Mouse (Mus musculus) embryonic facial prominence, embryonic 13.5 days (tissue): ENCODE data around the gene Ube2m. TPM values are rescaled to one million over a fixed set of nuclear protein-coding genes. Genes with fewer than 3 reads are reported as not detected.

Source experiments
- ATAC-seq: fragments of 200-750 bp; cut with Nextera tagmentation; 2 replicates; pipeline ENCODE4 v1.8.0; 2017; ENCODE audit warnings: low read depth; ENCODE audit not compliant: insufficient number of reproducible peaks, insufficient read depth, low FRiP score, low TSS enrichment
- H3K27ac ChIP-seq: fragments of 300-500 bp; sonication (generic); 2 replicates; pipeline ENCODE4 v1.5.1; 2015; ENCODE audit warnings: moderate library complexity, mild to moderate bottlenecking, inconsistent platforms
- H3K27me3 ChIP-seq: fragments of 300-500 bp; sonication (generic); 2 replicates; pipeline ENCODE4 v1.6.1; 2015; ENCODE audit warnings: mild to moderate bottlenecking, inconsistent platforms
- H3K36me3 ChIP-seq: fragments of 300-500 bp; sonication (generic); 2 replicates; pipeline ENCODE4 v1.6.1; 2015; ENCODE audit warnings: mild to moderate bottlenecking, inconsistent platforms
- H3K4me1 ChIP-seq: fragments of 300-500 bp; sonication (generic); 2 replicates; pipeline ENCODE4 v1.6.1; 2015; ENCODE audit warnings: inconsistent platforms
- H3K4me2 ChIP-seq: fragments of 300-500 bp; sonication (generic); 2 replicates; pipeline ENCODE4 v1.6.1; 2015; ENCODE audit warnings: moderate library complexity, mild to moderate bottlenecking, inconsistent platforms
- H3K4me3 ChIP-seq: fragments of 300-500 bp; sonication (generic); 2 replicates; pipeline ENCODE4 v1.5.1; 2015; ENCODE audit warnings: mild to moderate bottlenecking, inconsistent platforms
- H3K9ac ChIP-seq: fragments of 300-500 bp; sonication (generic); 2 replicates; pipeline ENCODE4 v1.6.1; 2015; ENCODE audit warnings: mild to moderate bottlenecking, inconsistent platforms
- H3K9me3 ChIP-seq: fragments of 300-500 bp; sonication (generic); 2 replicates; pipeline ENCODE4 v1.6.1; 2016; ENCODE audit warnings: inconsistent platforms
- WGBS: fragments of 180-500 bp; shearing (Covaris S2); methylation state at CpG from one replicate; pipeline ENCODE4 v1.1.7; 2015; ENCODE audit warnings: mixed read lengths; 5-methylcytosine and 5-hydroxymethylcytosine counted together
- polyA plus RNA-seq: library from polyadenylated mRNA; unstranded; fragments of >200 nt; fragmentation: Nextera tagmentation; extraction: Ambion mirVana; gene quantifications from 2 replicates; pipeline ENCODE4 v1.2.1, GENCODE M21; 2015

Gene Ube2m
- polyA plus RNA-seq, 1 experiment from 2014 or later, result 74.0 TPM

DNA sequence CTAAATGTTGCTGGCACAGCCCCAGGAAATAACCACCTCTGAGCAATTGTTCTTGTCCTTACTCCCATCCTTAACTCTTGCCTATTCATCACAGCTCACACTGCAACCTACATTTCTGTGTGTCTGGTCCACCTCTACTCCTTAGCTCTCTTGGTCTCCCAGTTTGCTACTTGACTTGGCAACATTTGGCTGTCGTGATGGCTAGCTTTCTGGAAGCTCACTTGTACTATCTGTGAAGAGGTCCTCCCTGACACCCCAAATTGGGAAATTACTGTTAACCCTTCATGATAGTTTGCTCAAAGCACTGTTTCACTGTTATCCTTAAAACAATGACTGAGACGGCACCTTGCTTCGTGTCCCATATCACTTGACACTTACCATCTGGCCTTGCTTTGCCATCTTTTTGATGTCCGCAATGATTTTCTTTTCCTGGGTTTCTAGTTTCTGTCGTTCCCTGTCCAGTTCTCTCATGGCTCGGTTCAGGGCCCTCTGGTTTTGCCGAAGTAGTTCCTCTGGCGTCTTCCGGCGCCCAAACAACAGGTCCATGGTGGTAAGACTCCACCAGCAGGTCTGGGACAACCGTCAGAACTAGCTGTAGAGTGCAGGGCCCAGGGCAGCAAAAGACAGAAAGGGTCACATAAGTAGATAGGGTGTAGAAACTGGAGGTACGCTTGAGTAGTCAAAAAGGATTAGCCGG lies 4.5 kb downstream of the Ube2m start:
- WGBS, result 42% methylated on average over 13 of the region's 13 CpGs
- H3K36me3 ChIP-seq, result peaks cover 67% of the 10 kb centered on the region
- H3K27ac ChIP-seq, result peak overlapping the region; percentile 92
- H3K27me3 ChIP-seq, result no peaks in the 10 kb centered on the region
- H3K9ac ChIP-seq, result peak overlapping the region; percentile 84
- H3K9me3 ChIP-seq, result no peaks in the 10 kb centered on the region
- H3K4me2 ChIP-seq, result peak overlapping the region; percentile 85
- peak overlapping the region; percentile 56 for H3K4me3 ChIP-seq
- peaks cover 41% of the 10 kb centered on the region for H3K4me1 ChIP-seq
- ATAC-seq, result no peak

DNA sequence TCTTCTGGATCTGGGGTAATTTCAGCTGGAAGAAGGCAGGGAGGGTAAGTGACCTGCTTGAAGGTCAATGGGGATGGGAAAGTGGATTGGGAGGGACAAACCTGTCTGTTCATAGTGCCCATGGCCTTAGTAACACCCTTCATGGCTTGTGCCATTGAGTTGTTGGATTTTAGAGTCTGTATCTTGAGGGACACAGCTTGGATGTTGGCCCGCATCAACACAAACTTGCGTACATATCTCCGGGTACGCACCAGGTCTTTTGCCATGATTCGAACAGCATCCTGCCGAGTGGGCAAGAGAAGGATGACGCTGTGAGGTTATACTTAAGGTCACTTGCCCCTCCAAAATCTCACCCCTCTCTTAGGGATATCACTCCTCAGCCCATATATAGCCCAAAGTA lies 5.5 kb downstream of the Ube2m start:
- no peak for ATAC-seq
- H3K9me3 ChIP-seq, result no peaks in the 10 kb centered on the region
- H3K4me3 ChIP-seq, result no peak overlapping the region
- no peaks in the 10 kb centered on the region for H3K27me3 ChIP-seq
- 0 out of 2 replicates have a peak overlapping the region, but pooled peaks have one; percentile 0 for H3K9ac ChIP-seq
- 91% methylated on average over 7 of the region's 7 CpGs for WGBS
- no peak overlapping the region for H3K4me2 ChIP-seq
- H3K36me3 ChIP-seq, result peaks cover 78% of the 10 kb centered on the region
- peaks cover 40% of the 10 kb centered on the region for H3K4me1 ChIP-seq
- H3K27ac ChIP-seq, result peak overlapping the region; percentile 5; the same call in 1 of the 2 replicates

DNA sequence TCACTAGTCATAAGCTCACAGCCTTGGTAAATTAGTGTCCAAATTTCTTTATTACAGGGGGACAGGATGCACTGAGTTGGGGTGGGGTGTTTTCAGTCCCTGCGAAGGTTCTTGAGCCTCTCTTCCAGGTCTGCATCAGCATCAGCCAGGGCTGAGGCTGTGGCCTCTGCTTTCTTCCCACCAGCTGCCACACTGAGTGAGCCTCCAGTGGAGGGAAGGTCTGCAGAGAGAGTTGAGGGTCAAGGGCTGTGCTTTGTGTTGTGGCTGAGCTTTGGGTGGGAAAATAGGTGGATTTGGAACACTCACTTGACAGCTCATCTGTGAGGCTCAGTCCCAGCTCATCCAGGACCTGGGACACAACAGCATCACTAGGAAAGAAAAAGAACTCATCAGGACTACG lies 6.1 kb downstream of the Ube2m start:
- Histone ChIP-seq H3K27me3 (no peaks in the 10 kb centered on the region), H3K4me1 (peaks cover 43% of the 10 kb centered on the region), H3K27ac (no peak overlapping the region; the same call in 1 of the 2 replicates), H3K9me3 (no peaks in the 10 kb centered on the region), H3K9ac (peak overlapping the region; percentile 0; the same call in 1 of the 2 replicates), H3K4me3 (no peak overlapping the region), H3K36me3 (peaks cover 84% of the 10 kb centered on the region), H3K4me2 (no peak overlapping the region)
- WGBS, result 81% methylated on average over 2 of the region's 2 CpGs
- no peak for ATAC-seq

DNA sequence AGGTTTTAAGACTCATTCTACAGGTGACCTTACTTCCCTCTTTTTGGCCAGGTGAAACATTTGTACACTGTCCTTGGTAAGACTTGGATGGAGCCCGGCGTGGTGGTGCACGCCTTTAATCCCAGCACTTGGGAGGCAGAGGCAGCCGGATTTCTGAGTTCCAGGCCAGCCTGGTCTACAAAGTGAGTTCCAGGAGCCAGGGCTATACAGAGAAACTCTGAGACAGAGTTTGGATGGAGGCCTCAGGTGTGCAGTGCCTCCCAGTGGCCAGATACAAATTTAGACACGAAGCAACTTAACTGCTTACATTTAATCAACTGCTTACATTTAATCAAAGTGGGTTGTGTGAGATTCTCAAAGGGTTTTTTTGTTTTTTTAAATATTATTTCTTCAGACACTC lies 7.0 kb downstream of the Ube2m start:
- peaks cover 43% of the 10 kb centered on the region for H3K4me1 ChIP-seq
- peaks cover 88% of the 10 kb centered on the region for H3K36me3 ChIP-seq
- WGBS, result 75% methylated on average over 5 of the region's 5 CpGs
- H3K4me2 ChIP-seq, result no peak overlapping the region
- no peaks in the 10 kb centered on the region for H3K27me3 ChIP-seq
- H3K9ac ChIP-seq, result no peak overlapping the region
- no peak overlapping the region for H3K4me3 ChIP-seq
- H3K9me3 ChIP-seq, result no peaks in the 10 kb centered on the region
- ATAC-seq, result no peak
- no peak overlapping the region for H3K27ac ChIP-seq

DNA sequence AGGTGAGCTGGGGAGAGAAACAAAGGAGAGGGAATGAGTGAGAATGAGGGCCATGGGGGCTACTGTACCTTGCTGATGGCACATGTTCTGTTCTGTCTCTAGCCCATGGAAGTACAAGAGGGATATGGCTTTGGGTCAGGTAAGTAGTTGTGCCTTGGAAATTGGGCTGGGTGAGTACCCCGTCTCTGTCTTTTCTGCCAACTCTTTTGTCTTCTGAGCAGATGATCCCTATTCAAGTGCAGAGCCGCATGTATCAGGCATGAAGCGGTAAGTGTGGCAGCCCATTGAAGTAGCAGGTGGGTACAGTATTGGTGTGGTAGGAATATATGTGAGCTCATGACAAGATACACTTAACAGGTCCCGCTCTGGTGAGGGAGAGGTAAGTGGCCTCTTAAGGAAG lies 9.1 kb downstream of the Ube2m start:
- Histone ChIP-seq H3K36me3 (peaks cover 85% of the 10 kb centered on the region), H3K27ac (peak overlapping the region; percentile 11; the same call in 1 of the 2 replicates), H3K27me3 (no peaks in the 10 kb centered on the region), H3K4me1 (peaks cover 36% of the 10 kb centered on the region), H3K4me2 (no peak overlapping the region), H3K4me3 (no peak overlapping the region), H3K9ac (0 out of 2 replicates have a peak overlapping the region, but pooled peaks have one; percentile 32), H3K9me3 (no peaks in the 10 kb centered on the region)
- WGBS, result 95% methylated on average over 4 of the region's 4 CpGs
- ATAC-seq, result no peak

DNA sequence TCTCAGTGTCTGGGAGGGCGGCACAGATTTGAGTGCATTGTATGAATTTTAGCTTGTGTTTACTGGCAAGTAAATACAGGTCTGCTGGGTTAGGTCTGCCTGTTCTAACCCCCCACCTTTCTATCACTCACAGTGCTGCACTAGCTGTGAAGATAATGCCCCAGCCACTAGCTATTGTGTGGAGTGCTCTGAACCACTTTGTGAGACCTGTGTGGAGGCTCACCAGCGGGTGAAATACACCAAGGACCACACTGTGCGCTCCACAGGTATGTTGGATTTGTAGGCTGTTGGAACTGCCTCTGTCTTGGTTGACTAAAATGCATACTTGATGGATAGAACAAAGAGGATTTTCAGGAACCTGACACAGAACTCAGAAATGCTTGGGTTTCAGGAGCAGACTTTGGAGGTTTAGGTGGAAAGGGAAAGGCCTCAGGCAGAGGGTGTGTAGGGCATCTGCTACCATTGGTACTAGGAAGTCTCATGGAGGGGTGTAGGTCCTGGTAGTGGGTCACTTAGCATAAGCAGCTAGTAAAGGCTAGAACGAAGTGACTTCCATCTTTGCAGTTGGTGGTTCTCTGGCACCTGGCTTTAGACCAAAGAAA lies 12.5 kb downstream of the Ube2m start:
- Histone ChIP-seq H3K27ac (peak overlapping the region; percentile 100), H3K36me3 (peaks cover 55% of the 10 kb centered on the region), H3K9ac (peak overlapping the region; percentile 99), H3K4me3 (peak overlapping the region; percentile 92), H3K9me3 (no peaks in the 10 kb centered on the region), H3K27me3 (no peaks in the 10 kb centered on the region), H3K4me2 (peak overlapping the region; percentile 98), H3K4me1 (peaks cover 28% of the 10 kb centered on the region)
- WGBS, result 19% methylated on average over 4 of the region's 4 CpGs
- ATAC-seq, result no peak

DNA sequence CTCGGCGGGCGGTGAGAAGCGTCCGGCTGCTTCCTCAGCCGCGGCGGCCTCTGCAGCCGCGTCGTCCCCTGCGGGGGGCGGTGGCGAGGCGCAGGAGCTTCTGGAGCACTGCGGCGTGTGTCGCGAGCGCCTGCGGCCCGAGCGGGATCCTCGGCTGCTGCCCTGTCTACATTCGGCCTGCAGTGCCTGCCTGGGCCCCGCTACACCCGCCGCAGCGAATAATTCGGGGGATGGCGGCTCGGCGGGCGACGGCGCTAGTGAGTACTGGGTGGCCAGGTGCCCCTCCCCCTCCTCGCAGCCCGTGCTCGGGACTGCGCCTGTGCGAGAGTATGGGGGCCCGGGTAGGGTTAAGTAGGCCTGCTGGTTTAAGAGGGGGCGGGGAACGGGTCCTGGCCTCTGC lies 13.3 kb downstream of the Ube2m start:
- peak overlapping the region; percentile 92 for H3K4me3 ChIP-seq
- under 1% methylated on average over 44 of the region's 44 CpGs for WGBS
- peaks cover 47% of the 10 kb centered on the region for H3K36me3 ChIP-seq
- peak overlapping the region; percentile 98 for H3K4me2 ChIP-seq
- H3K4me1 ChIP-seq, result peaks cover 28% of the 10 kb centered on the region
- no peaks in the 10 kb centered on the region for H3K27me3 ChIP-seq
- H3K27ac ChIP-seq, result peak overlapping the region; percentile 100
- no peaks in the 10 kb centered on the region for H3K9me3 ChIP-seq
- ATAC-seq, result peak; percentile 40
- peak overlapping the region; percentile 99 for H3K9ac ChIP-seq

DNA sequence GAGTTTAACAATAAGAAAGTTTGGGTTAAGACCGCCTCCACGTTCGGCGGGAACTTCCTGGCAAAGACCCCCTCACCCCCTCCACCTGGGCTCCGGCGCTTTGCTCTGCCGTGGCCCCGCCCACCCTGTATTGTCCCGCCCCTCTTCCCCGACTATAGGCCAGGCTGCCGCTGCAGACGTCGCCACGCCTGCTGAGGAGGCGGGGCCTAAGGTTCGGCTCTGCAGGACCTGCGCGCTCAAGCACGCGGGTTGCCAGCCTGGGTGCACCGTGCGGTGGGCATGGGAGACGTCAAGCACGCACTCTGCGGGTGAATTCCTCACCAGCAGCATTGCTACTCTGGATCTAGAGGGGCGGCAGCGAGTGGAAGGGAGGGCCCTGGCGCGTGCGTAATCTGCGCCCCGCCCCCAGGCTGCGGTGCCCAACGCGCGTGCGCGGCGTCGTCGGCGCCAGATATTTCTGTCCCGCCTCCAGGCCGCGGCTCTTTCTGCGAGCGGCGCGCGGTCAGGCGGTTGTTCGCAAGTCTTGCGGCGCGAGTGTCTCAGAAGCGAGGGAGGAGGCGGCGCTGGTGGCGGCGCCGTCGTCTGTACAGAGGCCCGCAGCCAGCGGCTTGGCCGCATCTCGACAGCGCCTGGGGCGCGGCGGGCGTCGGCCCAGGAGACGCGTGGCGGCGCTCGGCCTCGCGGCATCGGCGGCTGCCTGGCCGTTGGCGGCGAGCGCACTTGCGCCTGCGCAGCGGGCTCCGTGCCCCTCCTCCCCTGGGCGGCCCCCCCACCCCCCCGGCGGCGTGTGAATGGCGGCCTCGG lies 13.9 kb downstream of the Ube2m start:
- peaks cover 28% of the 10 kb centered on the region for H3K4me1 ChIP-seq
- peak overlapping the region; percentile 100 for H3K27ac ChIP-seq
- peak overlapping the region; percentile 99 for H3K9ac ChIP-seq
- H3K36me3 ChIP-seq, result peaks cover 40% of the 10 kb centered on the region
- WGBS, result under 1% methylated on average over 79 of the region's 95 CpGs
- H3K4me3 ChIP-seq, result peak overlapping the region; percentile 92
- no peaks in the 10 kb centered on the region for H3K9me3 ChIP-seq
- peak overlapping the region; percentile 98 for H3K4me2 ChIP-seq
- no peaks in the 10 kb centered on the region for H3K27me3 ChIP-seq
- peak; percentile 89 for ATAC-seq

DNA sequence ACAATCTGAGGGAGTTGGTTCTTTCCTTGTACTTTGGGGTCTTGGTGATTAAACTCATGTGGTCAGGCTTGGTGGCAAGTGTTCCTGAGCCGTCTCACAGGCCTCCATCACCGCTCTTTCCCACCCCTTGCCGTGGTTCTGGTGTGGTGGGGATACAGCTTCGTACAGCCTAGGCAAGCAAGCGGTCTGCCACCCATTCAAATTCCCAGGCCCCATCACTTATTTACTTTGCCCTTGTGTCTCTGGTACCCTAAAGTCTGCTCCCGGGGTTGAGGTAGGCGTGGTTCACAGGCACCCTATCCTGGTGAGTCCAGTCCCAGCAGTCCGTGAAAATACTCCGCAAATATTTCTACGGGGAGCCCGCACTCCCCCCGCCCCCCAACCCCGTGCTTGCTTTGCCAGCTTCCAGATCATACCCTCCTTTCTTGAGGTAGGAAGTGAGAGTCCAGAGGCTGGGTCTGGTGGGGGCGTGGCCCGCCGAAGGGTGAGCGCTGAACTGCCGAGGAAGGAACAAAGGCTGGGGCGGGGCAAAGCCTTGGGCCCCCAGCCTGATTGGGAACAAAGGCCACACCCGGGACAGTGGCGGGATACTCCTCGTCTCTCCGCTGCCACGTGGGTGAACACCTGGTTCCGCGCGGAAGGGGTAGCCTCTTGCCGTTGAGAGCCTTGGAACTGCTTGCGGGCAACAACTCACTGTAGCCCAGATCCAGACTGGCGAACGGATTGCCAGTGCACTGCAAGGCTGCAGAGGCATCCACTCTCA lies 15.1 kb downstream of the Ube2m start:
- ATAC-seq, result peak; percentile 60
- H3K4me1 ChIP-seq, result peaks cover 28% of the 10 kb centered on the region
- peak overlapping the region; percentile 92 for H3K4me3 ChIP-seq
- no peaks in the 10 kb centered on the region for H3K27me3 ChIP-seq
- H3K36me3 ChIP-seq, result peaks cover 28% of the 10 kb centered on the region
- no peaks in the 10 kb centered on the region for H3K9me3 ChIP-seq
- peak overlapping the region; percentile 100 for H3K27ac ChIP-seq
- H3K4me2 ChIP-seq, result peak overlapping the region; percentile 98
- 3% methylated on average over 31 of the region's 31 CpGs for WGBS
- H3K9ac ChIP-seq, result peak overlapping the region; percentile 99

DNA sequence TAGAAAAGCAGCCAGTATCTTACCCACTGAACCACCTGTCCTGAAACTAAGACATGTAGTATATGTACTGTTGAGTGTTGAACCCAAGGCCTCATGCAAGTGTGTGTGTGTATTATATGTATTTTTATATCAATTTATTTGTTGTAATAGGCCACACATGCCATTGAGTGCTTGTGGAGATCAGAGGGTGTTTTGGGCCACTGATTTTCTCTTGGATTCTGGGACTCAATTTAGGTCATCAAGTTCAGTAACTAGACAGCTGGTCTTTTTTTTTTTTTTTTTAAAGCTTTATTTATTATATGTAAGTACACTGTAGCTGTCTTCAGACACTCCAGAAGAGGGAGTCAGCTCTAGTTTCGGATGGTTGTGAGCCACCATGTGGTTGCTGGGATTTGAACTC lies 22.9 kb downstream of the Ube2m start:
- H3K4me2 ChIP-seq, result no peak overlapping the region
- peaks cover 6% of the 10 kb centered on the region for H3K4me1 ChIP-seq
- WGBS, result 79% methylated on average over 1 of the region's 1 CpGs
- H3K4me3 ChIP-seq, result no peak overlapping the region
- no peaks in the 10 kb centered on the region for H3K36me3 ChIP-seq
- no peak for ATAC-seq
- no peaks in the 10 kb centered on the region for H3K9me3 ChIP-seq
- H3K9ac ChIP-seq, result no peak overlapping the region
- H3K27ac ChIP-seq, result no peak overlapping the region
- no peaks in the 10 kb centered on the region for H3K27me3 ChIP-seq

DNA sequence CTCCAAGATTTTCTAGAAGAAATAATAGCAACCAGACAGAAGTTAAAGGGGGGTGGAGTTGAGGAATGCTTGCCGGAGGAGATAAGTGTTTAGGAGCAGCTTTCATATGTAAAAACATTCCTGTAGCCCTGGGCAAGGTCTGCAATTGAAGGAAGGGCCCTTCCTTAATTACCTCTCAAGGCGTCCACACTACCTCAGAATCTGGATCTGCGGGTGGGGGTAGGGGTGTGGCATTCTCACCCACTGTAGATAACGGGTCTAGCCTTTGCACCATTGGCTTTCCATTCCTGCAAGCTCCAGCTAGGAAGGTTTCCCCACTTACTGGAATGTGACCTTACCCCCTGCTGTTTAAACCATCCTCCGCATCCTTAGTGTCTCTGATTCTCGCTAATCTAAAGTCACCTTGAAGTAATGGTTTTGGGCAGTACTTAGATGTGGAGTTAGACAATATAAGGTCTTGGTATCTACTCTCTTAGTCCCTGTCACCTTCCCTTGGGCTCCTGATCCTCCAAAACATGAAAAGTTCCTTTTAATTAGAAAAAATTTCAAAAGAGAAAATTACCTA lies 23.7 kb downstream of the Ube2m start:
- H3K27ac ChIP-seq, result no peak overlapping the region
- 32% methylated on average over 6 of the region's 6 CpGs for WGBS
- H3K4me3 ChIP-seq, result no peak overlapping the region
- ATAC-seq, result no peak
- no peaks in the 10 kb centered on the region for H3K27me3 ChIP-seq
- H3K9ac ChIP-seq, result no peak overlapping the region
- peaks cover 7% of the 10 kb centered on the region for H3K4me1 ChIP-seq
- no peaks in the 10 kb centered on the region for H3K9me3 ChIP-seq
- H3K4me2 ChIP-seq, result no peak overlapping the region
- H3K36me3 ChIP-seq, result no peaks in the 10 kb centered on the region
